Mouse (Mus musculus) embryonic fibroblast, embryonic 13.5 days (primary cell): ENCODE data around the gene Foxf2. TPM values are rescaled to one million over a fixed set of nuclear protein-coding genes. Genes with fewer than 3 reads are reported as not detected.

Source experiments
- H3K27ac ChIP-seq: 2 replicates; pipeline ENCODE4 v1.5.1; 2012; ENCODE audit warnings: low read length, control low read depth, inconsistent platforms; ENCODE audit not compliant: insufficient read depth
- H3K4me1 ChIP-seq: 2 replicates; pipeline ENCODE4 v1.6.1; 2011; ENCODE audit warnings: low read length; ENCODE audit not compliant: control insufficient read depth, insufficient read depth
- H3K4me3 ChIP-seq: 2 replicates; pipeline ENCODE4 v1.5.1; 2011; ENCODE audit warnings: mild to moderate bottlenecking, control low read depth, low read length; ENCODE audit not compliant: insufficient read depth
- CTCF ChIP-seq: IDR thresholded peaks from 2 replicates; pipeline ENCODE4 v1.5.1; 2011; ENCODE audit warnings: mild to moderate bottlenecking, control low read depth, low read length, moderate library complexity, borderline replicate concordance; ENCODE audit not compliant: insufficient read depth
- POLR2A ChIP-seq: IDR thresholded peaks from 2 replicates; pipeline ENCODE4 v1.6.1; 2011; ENCODE audit warnings: low read depth, mild to moderate bottlenecking, control low read depth, low read length, moderate library complexity
- polyA plus RNA-seq: library from polyadenylated mRNA; stranded (reverse); fragments of >200 nt; gene quantifications from 2 replicates; pipeline ENCODE4 v1.2.4, GENCODE M21; 2011; ENCODE audit warnings: low read depth; ENCODE audit not compliant: missing spikeins, insufficient read length

Gene Foxf2
- 1.4 and 2.0 TPM in 2 replicates for polyA plus RNA-seq

DNA sequence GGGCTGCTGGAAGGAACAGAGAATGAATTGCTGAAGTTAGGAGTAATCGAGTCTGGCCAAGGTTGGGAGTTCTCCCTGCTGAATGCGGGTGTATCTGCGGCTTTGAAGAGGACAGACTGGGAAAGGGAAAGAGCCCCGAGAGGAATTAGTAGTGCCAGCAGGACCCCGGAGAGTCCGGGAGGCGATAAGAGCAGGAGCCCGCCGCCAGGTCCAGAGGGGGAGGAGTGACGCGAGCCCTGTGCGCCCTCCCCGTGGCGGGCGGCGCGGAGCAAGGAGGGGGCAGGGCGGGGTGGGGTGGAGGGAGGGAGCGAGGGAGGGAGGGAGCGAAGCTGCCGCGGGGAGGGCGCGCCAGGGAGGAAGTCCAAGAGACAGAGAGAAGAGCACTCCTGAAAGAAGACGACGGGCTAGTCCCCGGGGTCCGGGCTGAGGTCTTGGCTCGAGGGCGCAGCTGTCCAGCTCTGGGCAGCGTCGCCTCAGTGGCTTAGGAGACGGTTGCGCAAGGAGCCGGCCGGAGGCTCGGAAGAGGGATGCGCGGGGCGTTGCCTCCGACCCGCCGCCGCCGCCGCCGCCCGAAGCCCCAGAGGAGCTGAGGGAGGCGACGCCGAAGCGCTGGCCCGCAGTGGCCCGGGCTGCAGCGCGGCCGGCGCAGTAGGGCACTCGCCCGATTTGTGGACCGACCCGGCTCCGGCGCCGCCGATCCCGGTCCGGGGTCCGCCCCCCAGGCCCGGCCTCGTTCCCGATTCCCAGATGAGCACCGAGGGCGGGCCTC, at the start of gene Foxf2:
Foxf2 (plus strand) TSS at position 484 of the 769 bp plus-strand sequence.
- no peak for TF ChIP-seq CTCF
- TF ChIP-seq POLR2A, result no peak
- Histone ChIP-seq H3K4me1 (no peaks in the 10 kb centered on the region), H3K4me3 (peak within 1 kb of the TSS; percentile 45), H3K27ac (no peak within 1 kb of the TSS)

DNA sequence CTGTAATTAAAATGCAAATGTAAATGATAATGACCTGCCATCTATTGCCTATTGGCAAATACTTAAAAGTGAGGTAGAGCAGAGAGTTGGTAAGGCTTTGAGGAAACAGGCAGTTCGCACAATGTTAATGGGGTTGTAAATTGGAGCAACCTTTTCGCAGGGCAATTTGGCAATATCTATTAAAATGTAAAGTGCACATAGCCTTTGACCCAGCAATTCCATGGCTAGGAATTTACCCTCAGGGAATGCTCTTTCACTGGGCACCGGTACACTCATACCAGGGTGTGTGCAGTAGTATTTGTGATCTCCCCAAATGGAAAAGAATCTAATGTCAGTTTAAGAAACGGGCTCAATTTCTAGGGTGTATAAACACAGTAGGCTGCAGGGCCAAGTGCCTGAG, 48.9 kb upstream of the Foxf2 start:
- Histone ChIP-seq H3K4me1 (no peaks in the 10 kb centered on the region), H3K27ac (no peak overlapping the region), H3K4me3 (no peak overlapping the region)
- TF ChIP-seq POLR2A, result no peak
- TF ChIP-seq CTCF, result no peak

DNA sequence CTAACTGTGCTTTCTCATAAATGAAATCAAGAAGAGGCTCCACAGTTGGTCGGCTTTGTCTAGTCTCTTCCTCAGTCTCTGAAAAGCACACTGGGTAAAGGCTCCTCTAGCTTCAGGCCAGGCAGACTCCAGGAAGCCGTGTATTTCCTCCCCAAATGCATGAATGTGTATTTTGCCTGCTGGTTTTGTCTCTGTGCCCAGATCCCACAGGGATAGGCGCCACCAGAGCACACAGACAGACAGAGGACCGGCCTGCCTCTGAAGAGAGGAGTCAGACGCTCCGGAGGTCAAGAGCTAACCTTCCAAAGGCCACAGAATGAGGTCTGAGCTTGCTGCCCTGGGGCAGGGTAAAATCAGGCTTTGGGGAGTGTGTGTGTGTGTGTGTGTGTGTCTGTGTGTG, 48.0 kb upstream of the Foxf2 start:
- TF ChIP-seq CTCF, result no peak
- H3K4me1 ChIP-seq, result no peaks in the 10 kb centered on the region
- H3K4me3 ChIP-seq, result no peak overlapping the region
- no peak overlapping the region for H3K27ac ChIP-seq

DNA sequence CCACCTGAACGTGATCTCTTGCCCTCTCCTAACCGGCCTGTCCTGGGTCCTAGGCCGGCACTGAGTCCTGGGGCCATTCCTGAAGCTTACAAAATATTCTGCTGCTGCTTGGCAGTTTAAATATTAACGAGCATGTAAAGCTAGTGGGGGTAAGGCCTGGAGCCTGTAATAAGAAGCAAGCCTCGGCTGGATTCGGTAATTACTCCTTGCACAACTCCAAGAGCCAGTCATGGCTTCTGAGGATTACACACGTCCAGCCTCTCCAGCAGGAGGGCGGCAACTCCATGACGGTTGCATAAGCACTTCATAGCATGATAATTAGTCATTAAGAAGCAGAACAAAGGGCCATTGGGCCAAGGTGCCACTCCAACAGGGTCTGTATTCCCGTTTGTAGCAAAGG, 47.2 kb upstream of the Foxf2 start:
- H3K4me1 ChIP-seq, result no peaks in the 10 kb centered on the region
- TF ChIP-seq POLR2A, result no peak
- no peak for TF ChIP-seq CTCF
- no peak overlapping the region for H3K27ac ChIP-seq
- no peak overlapping the region for H3K4me3 ChIP-seq

DNA sequence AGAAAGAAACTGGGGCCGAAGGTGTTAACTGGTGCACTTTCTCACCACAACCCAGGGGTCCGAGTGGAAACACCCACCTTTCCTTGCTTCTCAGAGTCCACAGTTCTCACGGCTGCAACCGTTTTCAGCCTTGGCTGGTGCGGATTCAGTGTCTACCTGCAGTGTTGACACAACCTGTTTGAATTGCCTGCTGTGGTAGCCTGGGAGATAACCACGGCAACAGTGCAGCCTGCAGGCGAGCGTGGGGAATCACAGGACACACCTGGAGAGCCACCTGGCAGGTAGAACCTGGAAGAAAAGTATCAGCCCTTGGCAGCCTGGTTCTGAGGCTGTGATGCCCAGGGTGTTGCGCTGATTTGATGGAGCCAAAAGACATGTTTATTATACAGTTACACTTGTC, 45.8 kb upstream of the Foxf2 start:
- TF ChIP-seq CTCF, result no peak
- TF ChIP-seq POLR2A, result no peak
- Histone ChIP-seq H3K27ac (no peak overlapping the region), H3K4me1 (no peaks in the 10 kb centered on the region), H3K4me3 (no peak overlapping the region)

DNA sequence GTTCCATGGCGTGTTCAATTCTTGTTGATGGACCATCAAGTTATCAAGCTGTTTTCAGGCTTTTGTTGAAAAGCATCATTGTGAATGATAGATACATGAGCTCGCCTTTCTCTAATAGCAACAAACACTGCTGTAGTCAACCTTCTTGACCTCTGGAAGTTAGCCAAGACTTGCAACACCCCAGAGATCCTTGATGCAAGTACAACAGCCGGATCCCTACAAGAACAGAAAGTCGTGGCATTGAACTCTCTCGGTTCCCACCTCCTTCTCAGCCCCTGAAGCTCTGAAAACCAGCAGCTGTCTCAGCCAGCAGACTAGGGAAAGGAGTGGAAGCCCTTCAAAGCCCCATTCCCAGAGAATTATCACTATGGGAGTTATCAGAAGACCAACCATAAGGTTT, 38.3 kb upstream of the Foxf2 start:
- Histone ChIP-seq H3K4me3 (no peak overlapping the region), H3K27ac (no peak overlapping the region), H3K4me1 (no peaks in the 10 kb centered on the region)
- TF ChIP-seq POLR2A, result no peak
- TF ChIP-seq CTCF, result no peak

DNA sequence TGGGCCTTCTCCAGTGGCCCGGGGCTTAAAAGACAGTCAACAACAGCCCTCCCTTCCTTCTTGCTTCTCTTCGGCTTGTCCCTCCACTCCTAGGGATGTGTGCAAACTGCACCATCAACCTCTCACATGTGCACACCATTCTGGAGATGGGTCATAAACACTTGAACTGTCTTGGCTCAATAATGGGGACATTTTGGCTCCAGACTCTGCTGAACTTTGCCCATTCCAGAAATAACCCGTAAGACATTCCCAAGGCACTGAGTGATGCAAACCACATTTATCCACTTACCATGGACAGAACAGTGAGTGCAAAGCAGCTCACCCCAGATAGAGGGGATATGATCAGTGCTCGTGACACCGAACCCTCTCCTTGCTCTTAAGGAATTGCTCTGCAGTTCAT, 26.0 kb upstream of the Foxf2 start:
- no peak overlapping the region for H3K4me3 ChIP-seq
- no peak for TF ChIP-seq POLR2A
- no peak for TF ChIP-seq CTCF
- no peaks in the 10 kb centered on the region for H3K4me1 ChIP-seq
- no peak overlapping the region for H3K27ac ChIP-seq

DNA sequence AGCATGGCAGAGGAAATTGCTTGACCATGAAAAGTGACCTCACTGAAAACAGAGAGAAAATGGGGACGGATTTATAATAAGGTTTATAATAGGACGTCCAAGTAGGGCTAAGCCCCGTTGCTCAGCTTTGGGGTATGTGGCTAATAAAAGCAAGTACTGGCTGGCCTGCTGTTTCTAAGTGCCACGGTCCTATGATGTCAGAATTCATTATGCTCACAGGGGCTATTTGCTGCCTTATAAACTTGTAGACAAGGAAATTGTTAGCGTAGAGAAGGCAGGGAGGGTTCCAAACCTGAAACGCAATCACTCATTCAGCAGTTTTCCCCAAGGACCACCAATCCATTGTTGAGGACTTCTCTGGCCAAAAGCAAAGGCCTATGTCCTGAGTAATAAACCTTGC, 21.7 kb upstream of the Foxf2 start:
- TF ChIP-seq CTCF (no peak), POLR2A (no peak)
- Histone ChIP-seq H3K4me3 (no peak overlapping the region), H3K4me1 (no peaks in the 10 kb centered on the region), H3K27ac (no peak overlapping the region)

DNA sequence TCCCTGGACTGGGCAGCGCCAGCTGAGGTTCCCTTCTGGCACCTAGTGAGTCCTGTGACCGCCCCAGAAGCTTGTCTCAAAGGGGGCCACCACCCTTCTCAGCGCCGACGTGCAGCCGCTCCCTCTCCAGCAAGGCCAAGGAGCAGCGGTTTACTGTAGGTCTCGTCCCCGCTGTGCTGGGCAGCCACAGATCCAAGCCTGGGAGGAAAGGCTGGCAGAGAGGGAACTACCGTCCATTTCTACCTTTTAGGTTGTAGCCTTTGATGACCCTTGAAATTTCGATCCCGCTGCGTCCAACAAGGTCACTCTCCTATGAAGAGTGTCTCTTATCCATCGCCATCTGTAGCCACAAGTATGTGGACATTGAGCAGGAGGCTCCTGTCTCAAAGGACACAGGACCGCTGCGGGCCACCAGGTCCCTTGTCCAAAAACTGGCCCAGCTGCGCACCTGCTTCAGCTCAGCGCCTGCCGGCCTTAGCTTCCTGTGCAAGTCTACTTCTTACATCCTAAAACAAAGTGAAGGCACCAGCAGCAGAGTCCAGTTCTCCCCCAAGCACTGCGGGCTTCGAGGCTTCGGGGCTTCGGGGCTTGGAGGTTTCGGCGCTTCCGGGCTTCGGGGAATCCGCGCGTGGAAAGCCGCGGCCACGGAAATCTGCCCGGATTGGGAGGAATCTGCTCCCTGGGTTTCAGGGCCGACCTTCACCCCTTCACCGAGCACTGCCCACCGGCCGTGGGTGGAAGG, 10.7 kb upstream of the Foxf2 start:
- TF ChIP-seq POLR2A (no peak), CTCF (no peak)
- Histone ChIP-seq H3K4me1 (no peaks in the 10 kb centered on the region), H3K4me3 (no peak overlapping the region), H3K27ac (no peak overlapping the region)

DNA sequence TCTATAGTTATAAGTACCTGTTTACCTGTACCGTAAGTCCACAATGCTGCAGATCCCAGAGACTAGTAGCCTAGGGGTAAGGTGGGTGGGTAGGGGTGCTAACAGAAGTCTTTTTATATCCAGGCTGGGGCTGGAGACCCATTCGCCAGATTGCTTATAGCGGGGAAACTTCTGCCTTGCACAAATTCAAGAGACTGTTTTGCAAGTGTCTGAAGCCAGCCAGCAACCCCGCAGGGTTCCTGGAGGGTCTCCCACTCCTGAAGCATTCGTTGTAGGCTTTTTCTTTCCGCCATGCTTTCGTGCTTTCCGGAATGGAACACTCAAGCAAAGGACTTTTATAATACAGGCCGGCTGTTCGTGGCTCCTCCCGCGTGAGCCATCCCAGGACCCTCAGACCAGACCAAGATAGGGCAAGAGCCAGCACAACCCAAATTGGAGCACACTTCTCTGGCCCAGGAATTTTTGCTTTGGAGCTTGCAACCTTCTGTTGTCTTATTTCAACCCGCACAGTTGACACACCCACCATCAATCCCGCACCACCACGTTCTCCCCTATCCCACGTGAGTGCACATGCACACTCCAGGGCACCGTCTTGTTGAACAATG, 10.0 kb upstream of the Foxf2 start:
- no peak overlapping the region for H3K4me3 ChIP-seq
- H3K27ac ChIP-seq, result no peak overlapping the region
- H3K4me1 ChIP-seq, result no peaks in the 10 kb centered on the region
- TF ChIP-seq CTCF (no peak), POLR2A (no peak)
